Mouse (Mus musculus): ENCODE results near the gene Inpp5k.
A peak's percentile ranks its signal among the peaks of the same experiment; 100 is the strongest.
"Not testable (repeated sequence)": the region's sequence is repeated elsewhere in the genome, so short reads cannot be mapped to it uniquely, and the experiment has no call there.

Gene Inpp5k

GRCm38 (mm10) chr11:75678747-75679438 is 48.1 kb downstream of the Inpp5k start, which contains the start of gene Crk:
Crk (plus strand) TSS chr11:75679259.
- DNase-seq = peak; percentile 99 to 100

DNA sequence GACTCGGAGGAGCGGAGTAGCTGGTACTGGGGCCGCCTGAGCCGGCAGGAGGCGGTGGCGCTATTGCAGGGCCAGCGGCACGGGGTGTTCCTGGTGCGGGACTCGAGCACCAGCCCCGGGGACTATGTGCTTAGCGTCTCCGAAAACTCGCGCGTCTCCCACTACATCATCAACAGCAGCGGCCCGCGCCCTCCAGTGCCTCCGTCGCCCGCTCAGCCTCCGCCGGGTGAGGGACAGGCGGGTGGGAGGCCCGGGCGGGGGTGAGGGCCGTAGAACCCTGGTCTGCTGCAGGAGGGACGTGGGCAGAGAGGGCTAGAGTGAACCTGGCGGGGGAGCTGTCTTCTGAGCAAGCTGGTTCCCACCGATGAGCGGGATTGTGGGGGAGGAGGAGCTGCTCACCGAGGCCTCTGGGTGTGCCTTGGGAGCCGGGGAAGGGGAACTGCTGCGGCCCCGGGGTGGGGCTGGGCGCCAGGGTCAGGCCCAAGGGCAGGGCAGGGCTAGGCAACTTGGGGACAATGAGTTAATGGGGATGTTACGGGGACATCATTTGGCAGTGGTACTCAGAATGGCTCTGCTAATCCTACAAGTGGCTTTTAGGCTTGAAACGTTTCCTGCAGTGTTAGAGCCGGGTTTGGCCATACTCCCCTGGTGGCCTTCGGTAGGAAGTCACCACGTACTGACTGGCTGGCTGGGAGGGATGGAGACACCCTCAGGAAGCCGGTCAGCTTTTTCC is 48.8 kb downstream of the Inpp5k start:
- DNase-seq = no peak

- DNase-seq = no peak
Observed at GRCm38 (mm10) chr11:75684462-75684861, 53.7 kb downstream of the Inpp5k start.

- no peak for DNase-seq
Observed at GRCm38 (mm10) chr11:75684956-75685355, 54.2 kb downstream of the Inpp5k start.

GRCm38 (mm10) chr11:75687343-75687993 is 56.7 kb downstream of the Inpp5k start:
- no peak for DNase-seq

DNA sequence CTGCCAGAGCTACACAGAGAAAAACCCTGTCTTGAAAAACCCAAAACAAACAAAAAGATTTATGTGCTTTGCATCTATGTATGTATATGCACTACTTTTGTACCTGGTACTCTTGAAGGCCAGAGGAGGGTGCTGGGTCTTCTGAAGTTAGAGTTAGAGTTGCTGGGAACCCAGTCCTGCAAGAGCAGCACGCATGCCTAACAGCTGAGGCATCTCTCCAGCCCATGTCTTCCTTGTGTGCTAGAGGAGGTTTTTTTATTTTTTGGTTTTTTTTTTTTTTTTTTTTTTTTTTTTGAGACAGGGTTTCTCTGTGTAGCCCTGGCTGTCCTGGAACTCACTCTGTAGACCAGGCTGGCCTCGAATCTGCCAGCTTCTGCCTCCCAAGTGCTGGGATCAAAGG is 57.3 kb downstream of the Inpp5k start:
- no peak for DNase-seq

- no peak for DNase-seq
Observed at GRCm38 (mm10) chr11:75689977-75690376, 59.2 kb downstream of the Inpp5k start.

- no peak for DNase-seq
Observed at GRCm38 (mm10) chr11:75691047-75691446, 60.3 kb downstream of the Inpp5k start.

GRCm38 (mm10) chr11:75693570-75693969 is 62.8 kb downstream of the Inpp5k start:
- no peak for DNase-seq

- DNase-seq = not testable (repeated sequence)
Observed at GRCm38 (mm10) chr11:75697464-75697863, 66.7 kb downstream of the Inpp5k start.

Data from thymus, postnatal 36 days (tissue).